Mouse (Mus musculus): ENCODE data around the gene Trabd2b.

DNA sequence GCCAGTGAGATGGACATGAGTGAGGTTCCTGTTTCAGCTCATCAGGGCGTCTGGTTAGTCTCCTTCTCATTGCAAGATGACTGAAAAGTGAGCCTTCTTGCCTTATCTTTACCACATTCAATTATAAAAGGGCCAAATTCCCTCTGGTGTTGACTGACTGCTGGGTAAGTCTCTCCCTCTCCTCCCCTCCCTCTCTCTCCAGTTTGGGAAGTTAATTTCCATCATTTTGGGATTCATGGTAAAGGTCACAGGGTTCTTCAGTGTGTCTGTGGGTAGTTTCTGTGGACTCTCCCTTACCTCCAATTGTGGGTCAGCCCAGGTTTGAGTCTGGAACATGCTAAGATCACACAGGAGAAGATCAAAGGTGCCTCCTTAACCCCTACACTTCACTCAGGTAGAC, 28.2 kb downstream of the Trabd2b start:
- TF ChIP-seq POLR2A (IDR thresholded peaks at IDR 0.05; ENCODE audit: extremely low read depth, insufficient read depth, low read length) (no peak), CTCF (IDR thresholded peaks at IDR 0.05; ENCODE audit: extremely low read depth, insufficient read depth, low read length) (no peak)

Measured in cortical plate, adult 2 months (tissue).